Mouse (Mus musculus): ENCODE data around the gene Dclk1. TPM values are rescaled to one million over a fixed set of nuclear protein-coding genes. Genes with fewer than 3 reads are reported as not detected.

Gene Dclk1
- polyA plus RNA-seq, 1 experiment: not detected

- Histone ChIP-seq H3K4me3 (replicated peaks) (no peak overlapping the region), H3K9me3 (ENCODE audit: control insufficient read depth, low read length) (no peaks in the 10 kb centered on the region), H3K4me1 (ENCODE audit: control insufficient read depth) (no peaks in the 10 kb centered on the region), H3K27me3 (ENCODE audit: control insufficient read depth) (no peaks in the 10 kb centered on the region), H3K36me3 (ENCODE audit: control insufficient read depth) (no peaks in the 10 kb centered on the region)
- TF ChIP-seq GATA1 (IDR thresholded peaks at IDR 0.05; ENCODE audit: low read length) (no peak), TAL1 (IDR thresholded peaks at IDR 0.05; ENCODE audit: low read length) (no peak)
Measured at GRCm38 (mm10) chr3:55380471-55380870, 138.3 kb downstream of the Dclk1 start.

GRCm38 (mm10) chr3:55392605-55393004 lies 150.4 kb downstream of the Dclk1 start:
- Histone ChIP-seq H3K36me3 (ENCODE audit: control insufficient read depth) (no peaks in the 10 kb centered on the region), H3K9me3 (ENCODE audit: control insufficient read depth, low read length) (peaks cover 2% of the 10 kb centered on the region; the same call in 1 of the 2 replicates), H3K4me3 (replicated peaks) (no peak overlapping the region), H3K27me3 (ENCODE audit: control insufficient read depth) (no peaks in the 10 kb centered on the region), H3K4me1 (ENCODE audit: control insufficient read depth) (no peaks in the 10 kb centered on the region)
- TF ChIP-seq TAL1 (IDR thresholded peaks at IDR 0.05; ENCODE audit: low read length) (no peak), GATA1 (IDR thresholded peaks at IDR 0.05; ENCODE audit: low read length) (no peak)

DNA sequence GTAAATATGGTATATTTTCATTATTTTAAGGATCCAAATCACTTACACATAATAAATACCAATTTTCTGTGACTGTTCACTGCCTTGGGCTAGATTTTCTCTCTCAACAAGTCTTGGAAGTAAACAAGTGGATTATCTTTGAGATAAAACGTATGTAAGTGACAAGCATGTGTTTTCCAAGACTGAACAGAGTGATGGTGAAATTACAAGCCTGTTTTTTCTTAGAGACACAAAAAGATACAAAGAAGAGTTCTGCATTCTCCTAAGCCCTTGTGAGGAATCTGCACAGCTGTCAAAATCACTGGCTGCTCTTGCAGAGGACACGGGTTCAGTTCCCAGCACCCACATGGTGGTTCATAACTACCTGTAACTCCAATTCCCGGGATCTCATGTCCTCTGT lies 151.4 kb downstream of the Dclk1 start:
- Histone ChIP-seq H3K4me1 (ENCODE audit: control insufficient read depth) (no peaks in the 10 kb centered on the region), H3K36me3 (ENCODE audit: control insufficient read depth) (no peaks in the 10 kb centered on the region)
- TF ChIP-seq GATA1 (IDR thresholded peaks at IDR 0.05; ENCODE audit: low read length) (no peak), TAL1 (IDR thresholded peaks at IDR 0.05; ENCODE audit: low read length) (no peak)

GRCm38 (mm10) chr3:55396792-55397191 lies 154.6 kb downstream of the Dclk1 start:
- no peaks in the 10 kb centered on the region for H3K36me3 ChIP-seq (ENCODE audit: control insufficient read depth)
- peaks cover 2% of the 10 kb centered on the region; the same call in 1 of the 2 replicates for H3K9me3 ChIP-seq (ENCODE audit: control insufficient read depth, low read length)
- no peak for TF ChIP-seq TAL1 (IDR thresholded peaks at IDR 0.05; ENCODE audit: low read length)
- no peak for TF ChIP-seq GATA1 (IDR thresholded peaks at IDR 0.05; ENCODE audit: low read length)
- no peaks in the 10 kb centered on the region for H3K4me1 ChIP-seq (ENCODE audit: control insufficient read depth)
- no peak overlapping the region for H3K4me3 ChIP-seq (replicated peaks)
- H3K27me3 ChIP-seq (ENCODE audit: control insufficient read depth): no peaks in the 10 kb centered on the region

More for the DNA sequence above, 151.4 kb downstream of the Dclk1 start:
- peaks cover 2% of the 10 kb centered on the region; the same call in 1 of the 2 replicates for H3K9me3 ChIP-seq (ENCODE audit: control insufficient read depth, low read length)
- no peak overlapping the region for H3K4me3 ChIP-seq (replicated peaks)
- no peaks in the 10 kb centered on the region for H3K27me3 ChIP-seq (ENCODE audit: control insufficient read depth)

GRCm38 (mm10) chr3:55397752-55398693 lies 155.9 kb downstream of the Dclk1 start:
- H3K36me3 ChIP-seq (ENCODE audit: control insufficient read depth): no peaks in the 10 kb centered on the region
- no peaks in the 10 kb centered on the region for H3K4me1 ChIP-seq (ENCODE audit: control insufficient read depth)
- TF ChIP-seq GATA1 (IDR thresholded peaks at IDR 0.05; ENCODE audit: low read length) (no peak), TAL1 (IDR thresholded peaks at IDR 0.05; ENCODE audit: low read length) (no peak)
- peaks cover 6% of the 10 kb centered on the region; the same call in 1 of the 2 replicates for H3K9me3 ChIP-seq (ENCODE audit: control insufficient read depth, low read length)
- no peak overlapping the region for H3K4me3 ChIP-seq (replicated peaks)
- H3K27me3 ChIP-seq (ENCODE audit: control insufficient read depth): no peaks in the 10 kb centered on the region

- TF ChIP-seq GATA1 (IDR thresholded peaks at IDR 0.05; ENCODE audit: low read length) (no peak), TAL1 (IDR thresholded peaks at IDR 0.05; ENCODE audit: low read length) (no peak)
- peaks cover 4% of the 10 kb centered on the region; the same call in 1 of the 2 replicates for H3K9me3 ChIP-seq (ENCODE audit: control insufficient read depth, low read length)
- no peaks in the 10 kb centered on the region for H3K27me3 ChIP-seq (ENCODE audit: control insufficient read depth)
- no peaks in the 10 kb centered on the region for H3K4me1 ChIP-seq (ENCODE audit: control insufficient read depth)
- no peaks in the 10 kb centered on the region for H3K36me3 ChIP-seq (ENCODE audit: control insufficient read depth)
- H3K4me3 ChIP-seq (replicated peaks): no peak overlapping the region
Measured at GRCm38 (mm10) chr3:55401236-55401635, 159.1 kb downstream of the Dclk1 start.

DNA sequence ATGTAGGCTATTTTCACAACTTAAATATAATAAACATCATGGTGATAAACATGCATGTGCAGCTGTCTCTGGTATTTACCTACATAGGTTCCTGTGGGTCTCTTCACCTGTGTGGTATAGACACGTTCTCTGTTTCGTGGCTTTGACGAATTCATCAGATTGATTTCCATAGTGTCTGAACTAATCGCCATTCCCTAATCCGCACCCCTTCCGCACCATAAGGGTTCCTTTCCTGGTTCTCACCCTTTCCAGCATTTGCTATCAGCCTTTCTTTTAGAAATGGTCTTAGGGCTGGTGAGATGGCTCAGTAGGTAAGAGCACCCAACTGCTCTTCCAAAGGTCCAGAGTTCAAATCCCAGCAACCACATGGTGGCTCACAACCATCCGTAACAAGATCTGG lies 162.6 kb downstream of the Dclk1 start:
- no peak overlapping the region for H3K4me3 ChIP-seq (replicated peaks)
- no peaks in the 10 kb centered on the region for H3K36me3 ChIP-seq (ENCODE audit: control insufficient read depth)
- no peaks in the 10 kb centered on the region for H3K4me1 ChIP-seq (ENCODE audit: control insufficient read depth)
- H3K9me3 ChIP-seq (ENCODE audit: control insufficient read depth, low read length): peaks cover 4% of the 10 kb centered on the region; the same call in 1 of the 2 replicates
- H3K27me3 ChIP-seq (ENCODE audit: control insufficient read depth): no peaks in the 10 kb centered on the region
- TF ChIP-seq TAL1 (IDR thresholded peaks at IDR 0.05; ENCODE audit: low read length): no peak
- no peak for TF ChIP-seq GATA1 (IDR thresholded peaks at IDR 0.05; ENCODE audit: low read length)

- TF ChIP-seq GATA1 (IDR thresholded peaks at IDR 0.05; ENCODE audit: low read length): no peak
- no peak for TF ChIP-seq TAL1 (IDR thresholded peaks at IDR 0.05; ENCODE audit: low read length)
- Histone ChIP-seq H3K27me3 (ENCODE audit: control insufficient read depth) (no peaks in the 10 kb centered on the region), H3K36me3 (ENCODE audit: control insufficient read depth) (no peaks in the 10 kb centered on the region), H3K9me3 (ENCODE audit: control insufficient read depth, low read length) (peaks cover 4% of the 10 kb centered on the region; the same call in 1 of the 2 replicates), H3K4me1 (ENCODE audit: control insufficient read depth) (no peaks in the 10 kb centered on the region), H3K4me3 (replicated peaks) (no peak overlapping the region)
Measured at GRCm38 (mm10) chr3:55406616-55407015, 164.5 kb downstream of the Dclk1 start.

DNA sequence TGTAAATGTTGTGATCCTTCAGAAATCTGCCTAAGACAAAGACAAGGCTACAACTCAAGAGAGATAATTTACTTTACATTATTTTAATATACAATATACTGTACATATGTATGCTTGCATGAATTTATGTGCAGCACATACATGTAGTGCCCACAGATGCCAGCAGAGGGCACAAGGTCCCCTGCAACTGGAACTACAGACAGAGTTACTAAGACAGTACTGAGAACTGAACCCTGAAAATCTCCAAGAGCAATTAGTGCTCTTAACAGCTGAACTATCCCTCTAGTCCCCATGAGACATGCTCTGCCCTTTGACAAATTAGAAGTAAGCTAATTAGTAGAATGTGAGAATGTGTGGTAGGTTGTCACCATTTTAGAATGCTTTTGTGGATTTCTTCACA lies 169.4 kb downstream of the Dclk1 start:
- Histone ChIP-seq H3K27me3 (ENCODE audit: control insufficient read depth) (no peaks in the 10 kb centered on the region), H3K36me3 (ENCODE audit: control insufficient read depth) (no peaks in the 10 kb centered on the region), H3K4me1 (ENCODE audit: control insufficient read depth) (no peaks in the 10 kb centered on the region), H3K9me3 (ENCODE audit: control insufficient read depth, low read length) (no peaks in the 10 kb centered on the region; the same call in 1 of the 2 replicates), H3K4me3 (replicated peaks) (no peak overlapping the region)
- TF ChIP-seq GATA1 (IDR thresholded peaks at IDR 0.05; ENCODE audit: low read length): no peak
- no peak for TF ChIP-seq TAL1 (IDR thresholded peaks at IDR 0.05; ENCODE audit: low read length)

Data from erythroblast, embryonic 14.5 days (primary cell).